Mouse (Mus musculus): Measurements from ENCODE around the gene Dpm3. TPM values are rescaled to one million over a fixed set of nuclear protein-coding genes. Genes with fewer than 3 reads are reported as not detected.

Dpm3 gene
- polyA plus RNA-seq, 1 experiment from 2014 or later = 82.9 TPM

DNA sequence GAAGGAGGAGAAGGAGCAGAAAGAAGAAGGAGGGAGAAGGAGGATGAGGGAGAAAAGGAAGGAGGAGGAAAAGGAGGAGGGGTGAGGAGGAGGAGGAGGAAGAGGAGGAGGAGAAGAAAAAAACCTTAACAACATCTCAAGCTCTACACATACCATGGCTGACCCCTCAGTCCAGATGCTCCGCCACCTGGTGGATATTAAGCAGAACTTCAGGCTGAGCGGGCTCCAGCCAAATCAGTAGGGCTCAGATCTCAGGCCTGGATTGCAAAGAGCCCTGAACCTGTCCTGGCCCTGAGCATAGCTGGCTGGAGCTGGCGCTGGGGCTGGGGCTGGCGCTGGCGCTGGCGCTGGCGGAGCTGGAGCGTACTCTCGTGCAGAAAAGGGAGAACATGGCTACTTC lies 48.9 kb downstream of the Dpm3 start:
- DNase-seq (ENCODE audit: low spot score) (peak; percentile 85), ATAC-seq (ENCODE audit: low FRiP score) (peak; percentile 68)
- H3K4me1 ChIP-seq (replicated peaks; ENCODE audit: control insufficient read depth, insufficient read depth, low read length) = no peaks in the 10 kb centered on the region
- no peaks in the 10 kb centered on the region for H3K27me3 ChIP-seq (ENCODE audit: control insufficient read depth, insufficient read depth, low read length)
- no peaks in the 10 kb centered on the region for H3K9me3 ChIP-seq (ENCODE audit: control insufficient read depth, low read length)
- no peak overlapping the region for H3K9ac ChIP-seq (ENCODE audit: low read depth, low read length)
- no peaks in the 10 kb centered on the region for H3K36me3 ChIP-seq (ENCODE audit: control insufficient read depth, insufficient read depth, low read length)
- no peak overlapping the region for H3K4me3 ChIP-seq (ENCODE audit: low read depth, low read length)
- WGBS = 6% methylated on average over 9 of the region's 9 CpGs
- H3K4me2 ChIP-seq (replicated peaks; ENCODE audit: low read depth, low read length) = no peak overlapping the region
- no peak overlapping the region for H3K27ac ChIP-seq (ENCODE audit: low read depth, low read length)

DNA sequence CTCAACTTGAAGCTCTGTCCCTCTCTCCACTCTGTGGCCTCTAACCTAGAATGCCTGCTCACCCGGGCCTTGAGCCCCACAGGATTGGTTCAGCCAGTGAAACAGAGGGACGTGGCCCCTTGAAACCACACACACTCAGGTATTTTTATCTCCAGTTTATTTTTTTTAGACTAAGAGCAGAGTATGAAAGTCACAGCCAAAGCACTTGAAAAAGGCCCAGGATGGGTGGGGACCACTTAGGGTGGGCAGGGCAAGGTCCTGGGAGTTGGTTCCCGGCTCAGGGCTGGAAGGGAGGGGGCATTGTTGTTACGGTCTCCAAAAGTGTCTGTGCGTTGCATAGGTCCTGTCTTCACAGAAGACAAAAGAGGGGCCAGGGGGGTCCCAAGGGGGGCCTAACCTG lies 55.2 kb downstream of the Dpm3 start:
- ATAC-seq (ENCODE audit: low FRiP score) (no peak), DNase-seq (ENCODE audit: low spot score) (no peak)
- peaks cover 15% of the 10 kb centered on the region for H3K4me1 ChIP-seq (replicated peaks; ENCODE audit: control insufficient read depth, insufficient read depth, low read length)
- H3K9ac ChIP-seq (ENCODE audit: low read depth, low read length) = no peak overlapping the region
- H3K9me3 ChIP-seq (ENCODE audit: control insufficient read depth, low read length) = no peaks in the 10 kb centered on the region
- 77% methylated on average over 5 of the region's 5 CpGs for WGBS
- H3K4me3 ChIP-seq (ENCODE audit: low read depth, low read length) = no peak overlapping the region
- no peak overlapping the region for H3K4me2 ChIP-seq (replicated peaks; ENCODE audit: low read depth, low read length)
- H3K27ac ChIP-seq (ENCODE audit: low read depth, low read length) = no peak overlapping the region
- peaks cover 24% of the 10 kb centered on the region for H3K27me3 ChIP-seq (ENCODE audit: control insufficient read depth, insufficient read depth, low read length)
- H3K36me3 ChIP-seq (ENCODE audit: control insufficient read depth, insufficient read depth, low read length) = no peaks in the 10 kb centered on the region

DNA sequence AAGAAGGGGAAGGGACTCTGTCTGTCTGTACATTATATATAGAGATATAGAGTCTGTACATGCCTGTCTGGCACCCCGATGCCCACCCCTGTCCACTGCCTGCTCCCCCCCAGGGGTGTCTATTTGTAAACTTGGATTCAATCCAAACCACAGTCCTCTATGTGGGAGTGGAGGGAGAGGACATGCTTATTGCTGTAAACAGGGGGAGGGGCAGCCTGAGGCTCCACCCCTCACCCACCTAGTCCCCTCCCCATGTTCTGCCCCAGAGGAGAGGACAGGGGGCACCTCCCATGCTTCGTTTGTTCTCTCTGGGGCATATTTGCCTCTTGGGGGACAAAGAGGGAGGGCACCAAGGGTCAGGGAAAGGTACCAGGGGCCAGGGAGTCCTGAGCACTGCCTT lies 55.6 kb downstream of the Dpm3 start:
- no peak overlapping the region for H3K4me3 ChIP-seq (ENCODE audit: low read depth, low read length)
- WGBS = 51% methylated on average over 2 of the region's 2 CpGs
- peaks cover 19% of the 10 kb centered on the region for H3K4me1 ChIP-seq (replicated peaks; ENCODE audit: control insufficient read depth, insufficient read depth, low read length)
- 0 out of 2 replicates have a peak, but pooled peaks have one; percentile 8 for ATAC-seq (ENCODE audit: low FRiP score)
- H3K36me3 ChIP-seq (ENCODE audit: control insufficient read depth, insufficient read depth, low read length) = no peaks in the 10 kb centered on the region
- H3K4me2 ChIP-seq (replicated peaks; ENCODE audit: low read depth, low read length) = no peak overlapping the region
- H3K9ac ChIP-seq (ENCODE audit: low read depth, low read length) = peak overlapping the region; percentile 49; the same call in 1 of the 2 replicates
- peaks cover 29% of the 10 kb centered on the region for H3K27me3 ChIP-seq (ENCODE audit: control insufficient read depth, insufficient read depth, low read length)
- no peak for DNase-seq (ENCODE audit: low spot score)
- H3K9me3 ChIP-seq (ENCODE audit: control insufficient read depth, low read length) = no peaks in the 10 kb centered on the region
- no peak overlapping the region for H3K27ac ChIP-seq (ENCODE audit: low read depth, low read length)

DNA sequence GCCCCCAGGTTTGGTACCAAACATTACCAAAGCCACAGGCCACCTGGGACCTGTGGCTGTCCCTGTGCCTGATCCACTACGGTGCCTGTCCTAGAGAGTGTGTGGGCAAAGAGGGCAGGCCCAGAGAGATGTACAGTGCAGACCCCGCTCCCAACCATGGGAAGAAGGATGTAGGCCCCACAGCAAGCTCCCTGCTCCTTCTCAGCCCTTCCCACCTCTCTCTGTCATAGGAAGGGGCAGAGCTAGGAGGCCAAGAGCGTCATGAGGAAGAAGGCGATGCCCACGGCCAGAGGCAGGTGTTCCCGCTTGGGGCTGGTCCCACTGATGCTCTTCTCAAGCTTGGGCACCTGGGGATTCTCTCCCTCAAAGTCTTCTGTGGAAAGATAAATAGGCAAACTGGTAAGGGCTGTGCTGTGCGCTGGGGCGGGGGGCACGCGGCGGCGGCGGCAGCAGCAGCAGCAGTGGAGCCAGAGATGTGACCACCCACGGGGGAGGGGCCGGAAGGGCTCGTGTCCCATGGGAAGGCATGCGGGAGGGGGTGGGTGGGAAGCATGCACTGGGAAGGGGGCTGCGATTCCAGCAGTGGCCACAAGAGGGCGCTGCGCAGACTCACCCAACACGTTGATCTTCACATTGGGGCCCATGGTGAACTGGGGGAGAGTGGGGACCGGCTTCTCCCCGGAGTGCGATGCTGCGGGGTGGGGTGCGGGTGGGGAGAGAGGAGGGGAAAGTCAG lies 56.2 kb downstream of the Dpm3 start:
- Histone ChIP-seq H3K9me3 (ENCODE audit: control insufficient read depth, low read length) (no peaks in the 10 kb centered on the region), H3K36me3 (ENCODE audit: control insufficient read depth, insufficient read depth, low read length) (no peaks in the 10 kb centered on the region), H3K4me2 (replicated peaks; ENCODE audit: low read depth, low read length) (peak overlapping the region; percentile 56), H3K27ac (ENCODE audit: low read depth, low read length) (no peak overlapping the region), H3K9ac (ENCODE audit: low read depth, low read length) (peak overlapping the region; percentile 49; the same call in 1 of the 2 replicates), H3K27me3 (ENCODE audit: control insufficient read depth, insufficient read depth, low read length) (peaks cover 34% of the 10 kb centered on the region), H3K4me3 (ENCODE audit: low read depth, low read length) (peak overlapping the region; percentile 27), H3K4me1 (replicated peaks; ENCODE audit: control insufficient read depth, insufficient read depth, low read length) (peaks cover 19% of the 10 kb centered on the region)
- 7% methylated on average over 26 of the region's 26 CpGs for WGBS
- DNase-seq (ENCODE audit: low spot score) (peak; percentile 93), ATAC-seq (ENCODE audit: low FRiP score) (peak; percentile 42)

DNA sequence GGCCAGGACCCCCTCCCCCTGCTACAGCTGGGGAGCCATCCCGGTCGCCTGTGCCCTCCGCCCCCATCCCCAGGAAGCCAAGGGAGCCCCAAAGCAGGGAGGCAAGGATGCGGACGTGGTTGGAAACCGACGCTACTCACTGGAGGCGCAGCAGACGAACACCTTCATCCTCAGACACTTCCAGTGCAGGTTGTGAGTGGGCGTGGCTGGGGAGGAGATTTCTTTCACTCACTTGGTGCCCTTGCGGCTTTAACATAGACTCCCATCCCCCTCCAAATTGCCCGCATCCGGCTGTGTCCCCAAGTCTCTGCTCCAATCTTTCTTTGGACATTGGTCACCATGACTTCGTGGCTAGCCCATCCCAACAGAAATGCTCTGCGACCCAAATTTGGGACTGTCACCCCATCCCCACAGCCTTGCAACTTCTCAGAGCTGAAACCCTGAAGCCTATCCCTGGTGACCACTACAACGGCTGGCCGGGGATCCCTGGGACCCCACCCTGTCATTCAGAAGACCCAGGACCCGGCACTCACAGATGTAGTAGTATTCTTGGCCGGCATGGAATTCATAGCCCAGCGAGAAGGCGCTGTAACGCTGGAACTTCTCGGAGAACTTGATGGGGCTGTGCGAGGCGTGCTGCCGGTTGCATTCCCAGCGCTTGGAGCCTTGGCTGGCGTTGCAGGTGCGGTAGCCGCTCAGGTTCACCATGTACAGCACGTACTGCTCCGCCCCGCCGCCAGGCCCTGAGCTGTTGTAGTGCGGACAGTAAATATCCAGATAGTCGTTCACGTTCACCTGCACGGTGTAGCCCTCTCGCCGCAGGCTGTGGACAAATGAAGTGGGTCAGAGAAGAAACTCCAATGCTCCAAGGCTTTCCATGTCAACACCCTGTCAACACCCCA lies 57.0 kb downstream of the Dpm3 start:
- peak; percentile 30 for DNase-seq (ENCODE audit: low spot score)

More for the DNA sequence above, 57.0 kb downstream of the Dpm3 start:
- H3K4me3 ChIP-seq (ENCODE audit: low read depth, low read length) = peak overlapping the region; percentile 27; the same call in 1 of the 2 replicates
- H3K27me3 ChIP-seq (ENCODE audit: control insufficient read depth, insufficient read depth, low read length) = peaks cover 42% of the 10 kb centered on the region
- no peaks in the 10 kb centered on the region for H3K9me3 ChIP-seq (ENCODE audit: control insufficient read depth, low read length)
- no peak overlapping the region; the same call in 1 of the 2 replicates for H3K9ac ChIP-seq (ENCODE audit: low read depth, low read length)
- no peak overlapping the region for H3K27ac ChIP-seq (ENCODE audit: low read depth, low read length)
- peak overlapping the region; percentile 56 for H3K4me2 ChIP-seq (replicated peaks; ENCODE audit: low read depth, low read length)
- H3K4me1 ChIP-seq (replicated peaks; ENCODE audit: control insufficient read depth, insufficient read depth, low read length) = peaks cover 27% of the 10 kb centered on the region
- ATAC-seq (ENCODE audit: low FRiP score) = peak; percentile 1; the same call in 1 of the 2 replicates
- 11% methylated on average over 40 of the region's 40 CpGs for WGBS
- no peaks in the 10 kb centered on the region for H3K36me3 ChIP-seq (ENCODE audit: control insufficient read depth, insufficient read depth, low read length)

MicroRNAs within 50 kb of the gene (microRNA counts, 519-probe panel; counts per million panel counts)
- 5,230 counts per million, percentile 73 among the panel's probes with 10 or more counts for microRNA mmu-miR-92b

Other genes with a start within 250 kb of the Dpm3 start
- 28.7 and 35.4 TPM in 2 replicates for gene Rusc1, start 166.0 kb upstream of the Dpm3 start, polyA plus RNA-seq (2014; fragmentation: Nextera tagmentation; extraction: Ambion mirVana)
- 0.08 TPM in 1 of 2 replicates, not detected in the other for gene Gm43738, start 158.3 kb upstream of the Dpm3 start, polyA plus RNA-seq (2014; fragmentation: Nextera tagmentation; extraction: Ambion mirVana)
- gene Fdps, start 157.4 kb upstream of the Dpm3 start, polyA plus RNA-seq (2014; fragmentation: Nextera tagmentation; extraction: Ambion mirVana) = 390 and 392 TPM in 2 replicates
- gene Pklr, start 123.2 kb upstream of the Dpm3 start, polyA plus RNA-seq (2014; fragmentation: Nextera tagmentation; extraction: Ambion mirVana) = 1.6 and 2.0 TPM in 2 replicates
- 3.6 and 4.5 TPM in 2 replicates for gene Hcn3, start 99.2 kb upstream of the Dpm3 start, polyA plus RNA-seq (2014; fragmentation: Nextera tagmentation; extraction: Ambion mirVana)
- 27.6 and 30.6 TPM in 2 replicates for gene Clk2, start 94.6 kb upstream of the Dpm3 start, polyA plus RNA-seq (2014; fragmentation: Nextera tagmentation; extraction: Ambion mirVana)
- gene Scamp3, start 81.9 kb upstream of the Dpm3 start, polyA plus RNA-seq (2014; fragmentation: Nextera tagmentation; extraction: Ambion mirVana) = 85.9 and 90.4 TPM in 2 replicates
- 18.5 and 19.8 TPM in 2 replicates for gene Fam189b, start 76.2 kb upstream of the Dpm3 start, polyA plus RNA-seq (2014; fragmentation: Nextera tagmentation; extraction: Ambion mirVana)
- 43.7 and 47.3 TPM in 2 replicates for gene Gba, start 56.4 kb upstream of the Dpm3 start, polyA plus RNA-seq (2014; fragmentation: Nextera tagmentation; extraction: Ambion mirVana)
- 40.9 and 44.5 TPM in 2 replicates for gene Thbs3, start 44.2 kb upstream of the Dpm3 start, polyA plus RNA-seq (2014; fragmentation: Nextera tagmentation; extraction: Ambion mirVana)
- gene Mtx1, start 32.3 kb upstream of the Dpm3 start, polyA plus RNA-seq (2014; fragmentation: Nextera tagmentation; extraction: Ambion mirVana) = 180 and 181 TPM in 2 replicates
- 1.4 and 2.1 TPM in 2 replicates for gene Muc1, start 30.3 kb upstream of the Dpm3 start, polyA plus RNA-seq (2014; fragmentation: Nextera tagmentation; extraction: Ambion mirVana)
- gene Krtcap2, start 13.4 kb upstream of the Dpm3 start, polyA plus RNA-seq (2014; fragmentation: Nextera tagmentation; extraction: Ambion mirVana) = 276 and 289 TPM in 2 replicates
- 9.5 and 9.7 TPM in 2 replicates for gene Trim46, start 13.0 kb upstream of the Dpm3 start, polyA plus RNA-seq (2014; fragmentation: Nextera tagmentation; extraction: Ambion mirVana)
- gene Slc50a1, start 11.2 kb downstream of the Dpm3 start, polyA plus RNA-seq (2014; fragmentation: Nextera tagmentation; extraction: Ambion mirVana) = 35.9 and 37.5 TPM in 2 replicates
- 14.0 and 16.4 TPM in 2 replicates for gene Efna1, start 21.8 kb downstream of the Dpm3 start, polyA plus RNA-seq (2014; fragmentation: Nextera tagmentation; extraction: Ambion mirVana)
- gene Efna3, start 63.6 kb downstream of the Dpm3 start, polyA plus RNA-seq (2014; fragmentation: Nextera tagmentation; extraction: Ambion mirVana) = 13.8 TPM in 2 replicates
- 18.9 and 20.6 TPM in 2 replicates for gene Efna4, start 78.7 kb downstream of the Dpm3 start, polyA plus RNA-seq (2014; fragmentation: Nextera tagmentation; extraction: Ambion mirVana)
- gene Adam15, start 90.6 kb downstream of the Dpm3 start, polyA plus RNA-seq (2014; fragmentation: Nextera tagmentation; extraction: Ambion mirVana) = 17.8 TPM in 2 replicates
- gene Dcst2, start 102.6 kb downstream of the Dpm3 start, polyA plus RNA-seq (2014; fragmentation: Nextera tagmentation; extraction: Ambion mirVana) = 0.14 and 0.27 TPM in 2 replicates
- gene Dcst1, start 105.9 kb downstream of the Dpm3 start, polyA plus RNA-seq (2014; fragmentation: Nextera tagmentation; extraction: Ambion mirVana) = 0.28 and 0.63 TPM in 2 replicates
- gene Zbtb7b, start 135.4 kb downstream of the Dpm3 start, polyA plus RNA-seq (2014; fragmentation: Nextera tagmentation; extraction: Ambion mirVana) = 0.47 and 1.2 TPM in 2 replicates
- 0.22 and 0.95 TPM in 2 replicates for gene Lenep, start 143.4 kb downstream of the Dpm3 start, polyA plus RNA-seq (2014; fragmentation: Nextera tagmentation; extraction: Ambion mirVana)
- 26.2 and 26.5 TPM in 2 replicates for gene Flad1, start 152.5 kb downstream of the Dpm3 start, polyA plus RNA-seq (2014; fragmentation: Nextera tagmentation; extraction: Ambion mirVana)
- gene Cks1b, start 159.0 kb downstream of the Dpm3 start, polyA plus RNA-seq (2014; fragmentation: Nextera tagmentation; extraction: Ambion mirVana) = 411 and 414 TPM in 2 replicates
- 32.2 and 37.0 TPM in 2 replicates for gene Shc1, start 159.1 kb downstream of the Dpm3 start, polyA plus RNA-seq (2014; fragmentation: Nextera tagmentation; extraction: Ambion mirVana)
- 45.0 and 54.5 TPM in 2 replicates for gene Pygo2, start 170.9 kb downstream of the Dpm3 start, polyA plus RNA-seq (2014; fragmentation: Nextera tagmentation; extraction: Ambion mirVana)
- 8.6 and 10.7 TPM in 2 replicates for gene Pbxip1, start 177.3 kb downstream of the Dpm3 start, polyA plus RNA-seq (2014; fragmentation: Nextera tagmentation; extraction: Ambion mirVana)
- gene Pmvk, start 195.2 kb downstream of the Dpm3 start, polyA plus RNA-seq (2014; fragmentation: Nextera tagmentation; extraction: Ambion mirVana) = 72.2 and 79.6 TPM in 2 replicates